Mouse (Mus musculus) spleen, adult 12 weeks (tissue): Measurements from ENCODE around the gene Hpcal4.
A peak's percentile ranks its signal among the peaks of the same experiment; 100 is the strongest.

ENCODE experiments used
- DNase-seq: peaks from one replicate; pipeline ENCODE4 v3.0.0; 2022; ENCODE audit warnings: low spot score

The Hpcal4 gene

GRCm38 (mm10) chr4:123201186-123202093 lies 18.4 kb downstream of the Hpcal4 start, which contains the start of gene Nt5c1a:
Gene Nt5c1a, plus strand, starts transcription at chr4:123201504.
- no peak for DNase-seq

DNA sequence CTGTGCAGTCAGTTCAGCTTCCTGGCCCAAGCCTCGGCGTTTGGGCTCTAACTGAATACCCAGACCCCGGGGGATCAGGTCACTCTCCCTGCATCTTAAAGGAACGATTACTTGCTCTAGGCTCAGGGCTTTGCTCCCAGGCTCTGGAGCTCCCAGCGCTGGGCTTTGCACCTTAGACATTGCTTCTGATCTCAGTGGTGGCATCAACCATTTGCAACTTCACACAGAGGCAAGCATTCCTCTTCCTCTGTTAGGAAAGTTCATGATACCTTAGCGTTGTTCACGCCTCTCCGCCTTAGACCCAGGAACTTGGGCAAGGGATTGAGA lies 19.0 kb downstream of the Hpcal4 start:
- DNase-seq = no peak

DNA sequence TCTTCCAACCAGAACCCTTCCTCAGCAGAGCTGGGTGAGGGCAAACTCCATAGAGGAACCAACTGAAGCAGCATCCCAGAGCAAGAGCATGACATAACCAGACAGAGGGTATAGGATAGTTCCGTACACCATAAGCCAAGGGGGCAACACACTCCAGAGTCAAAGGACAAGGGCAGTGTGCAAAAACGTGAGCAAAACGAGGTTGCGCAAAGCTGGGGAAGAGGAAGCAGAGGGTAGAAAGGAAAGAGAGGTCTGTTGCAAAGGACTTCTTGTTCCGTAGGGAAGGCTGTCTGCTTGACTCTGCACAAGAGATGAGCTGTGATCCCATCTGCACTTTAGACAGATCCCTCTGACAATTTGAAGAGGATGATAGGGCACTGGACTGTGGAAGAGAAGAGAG lies 24.3 kb downstream of the Hpcal4 start:
- no peak for DNase-seq

GRCm38 (mm10) chr4:123210996-123211395 lies 28.0 kb downstream of the Hpcal4 start:
- DNase-seq = no peak

DNA sequence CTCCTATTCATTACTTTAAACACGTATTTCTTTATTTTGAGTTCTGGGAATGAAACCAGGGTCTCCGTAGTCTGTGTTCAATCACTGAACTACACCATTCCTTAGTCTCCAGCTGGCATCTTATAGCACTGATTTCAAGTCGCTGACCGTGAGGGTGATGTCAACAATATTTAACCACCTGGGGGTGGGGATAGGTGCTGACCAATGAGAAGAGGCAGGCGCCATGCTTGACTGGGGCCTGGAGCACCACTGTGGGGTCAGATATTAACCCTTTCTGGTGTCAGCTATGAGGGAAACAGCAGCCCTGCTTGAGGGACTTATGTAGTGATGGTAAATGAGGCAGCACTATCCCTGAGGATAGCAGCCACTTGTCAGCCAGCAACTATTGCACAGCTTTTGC lies 28.4 kb downstream of the Hpcal4 start:
- no peak for DNase-seq

DNA sequence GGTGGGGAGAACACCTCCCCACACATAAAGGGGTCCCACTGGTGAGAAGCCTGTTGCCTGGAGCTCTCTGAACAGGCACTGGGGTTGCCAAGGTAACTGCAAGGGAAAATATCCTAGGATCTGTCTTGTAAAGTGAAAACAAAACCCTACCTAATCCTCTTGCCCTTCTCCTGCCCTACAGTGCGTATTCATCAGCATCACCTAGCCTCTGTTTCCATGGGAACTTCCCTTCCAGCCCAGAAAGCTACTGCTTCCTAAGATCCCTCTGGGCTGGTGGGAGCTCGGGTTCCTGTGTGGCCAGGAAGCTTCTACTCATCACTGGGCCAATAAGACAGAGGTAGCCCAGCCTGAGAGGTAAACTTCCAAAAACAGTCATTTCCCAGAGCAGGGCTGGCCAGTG lies 29.3 kb downstream of the Hpcal4 start:
- no peak for DNase-seq

- no peak for DNase-seq
Measured at GRCm38 (mm10) chr4:123213975-123214374, 30.9 kb downstream of the Hpcal4 start.

DNA sequence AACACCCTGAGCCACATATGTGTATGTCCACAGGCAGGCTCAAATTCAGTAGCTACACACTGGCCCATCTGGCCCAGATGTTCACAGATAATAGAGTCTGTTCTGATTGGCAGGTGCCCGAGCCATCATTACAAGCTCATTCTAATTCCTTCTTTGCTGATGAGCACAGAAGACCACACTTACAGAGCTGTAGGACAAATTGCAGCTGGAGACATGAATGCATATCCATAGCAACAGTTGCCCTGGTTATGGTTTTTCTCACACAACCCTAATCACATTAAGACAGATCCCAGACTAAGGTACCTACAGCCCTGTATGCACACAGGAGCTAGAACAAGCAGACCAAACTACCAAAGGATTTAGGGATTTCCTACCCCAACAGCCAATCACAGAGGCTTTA lies 32.3 kb downstream of the Hpcal4 start:
- DNase-seq = no peak

- DNase-seq = no peak
Measured at GRCm38 (mm10) chr4:123216782-123217181, 33.8 kb downstream of the Hpcal4 start.

DNA sequence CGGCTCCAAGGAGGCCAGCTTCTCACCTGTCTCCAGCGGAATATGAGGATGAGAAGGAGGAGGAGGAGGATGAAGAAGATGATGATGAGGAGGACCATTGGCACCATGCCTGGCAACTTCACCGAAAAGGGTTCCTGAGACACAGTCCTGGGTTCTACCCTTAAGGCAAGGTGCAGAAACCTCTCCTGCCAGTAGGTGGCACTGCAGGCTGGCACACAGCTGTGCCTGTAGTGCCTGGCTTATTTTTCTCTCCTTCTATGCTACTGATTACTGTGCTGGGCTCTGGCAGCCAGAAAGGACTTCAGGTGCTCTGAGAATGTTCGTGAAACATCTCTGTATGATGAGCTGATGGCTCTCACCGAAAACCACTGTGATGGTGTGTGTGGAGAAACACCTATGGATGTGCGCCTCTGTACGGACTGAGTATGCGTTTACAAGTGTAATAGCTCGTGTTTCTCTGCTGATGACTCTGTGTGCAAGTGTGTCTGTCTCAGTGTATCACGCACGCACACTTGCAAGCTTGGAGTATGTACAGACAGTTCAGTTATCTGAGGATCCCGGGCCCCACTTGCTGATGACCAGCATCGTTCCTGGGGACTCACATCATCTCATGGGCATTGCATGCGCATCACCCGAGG lies 36.8 kb downstream of the Hpcal4 start:
- DNase-seq = peak; percentile 31

GRCm38 (mm10) chr4:123220637-123221036 lies 37.6 kb downstream of the Hpcal4 start:
- DNase-seq = no peak

DNA sequence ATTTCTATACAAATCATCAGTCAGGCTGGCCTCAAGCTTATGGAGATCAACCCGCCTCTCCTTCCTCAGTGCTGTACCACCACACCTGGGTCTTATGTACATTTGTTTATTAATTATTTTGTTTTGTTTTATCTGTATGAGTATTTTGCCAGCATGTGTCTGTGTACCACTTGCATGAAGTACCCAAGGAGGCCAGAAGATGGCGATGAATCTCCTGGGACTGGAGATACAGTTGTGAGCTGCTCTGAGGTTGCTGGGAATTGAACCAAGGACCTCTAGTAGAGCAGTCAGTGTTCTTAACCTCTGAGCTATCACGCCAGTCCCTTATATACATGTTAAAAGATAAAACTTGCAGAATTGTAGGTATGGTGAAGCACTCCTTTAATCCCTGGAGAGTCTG lies 40.3 kb downstream of the Hpcal4 start:
- DNase-seq = no peak

- no peak for DNase-seq
Measured at GRCm38 (mm10) chr4:123225718-123226403, 42.8 kb downstream of the Hpcal4 start.

DNA sequence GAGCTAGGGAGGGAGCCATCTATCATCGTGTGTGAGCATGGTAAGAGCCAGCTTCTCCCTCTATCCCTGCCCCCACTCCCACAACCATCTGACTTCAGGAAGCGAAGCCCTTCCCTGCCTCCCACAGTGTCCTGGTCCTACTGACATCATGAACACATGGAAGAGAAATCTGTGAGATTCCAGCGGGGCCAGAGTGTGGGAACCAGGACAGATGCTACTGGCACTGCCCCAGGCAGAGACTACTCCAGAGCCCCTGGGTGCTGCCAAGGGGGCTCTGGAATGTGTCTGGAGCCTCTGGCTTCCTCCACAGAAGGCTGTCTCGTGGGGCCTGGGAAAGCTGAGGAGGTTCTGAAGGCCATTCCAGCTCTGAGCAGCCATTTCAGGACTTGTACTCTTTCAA lies 44.7 kb downstream of the Hpcal4 start:
- DNase-seq = no peak

DNA sequence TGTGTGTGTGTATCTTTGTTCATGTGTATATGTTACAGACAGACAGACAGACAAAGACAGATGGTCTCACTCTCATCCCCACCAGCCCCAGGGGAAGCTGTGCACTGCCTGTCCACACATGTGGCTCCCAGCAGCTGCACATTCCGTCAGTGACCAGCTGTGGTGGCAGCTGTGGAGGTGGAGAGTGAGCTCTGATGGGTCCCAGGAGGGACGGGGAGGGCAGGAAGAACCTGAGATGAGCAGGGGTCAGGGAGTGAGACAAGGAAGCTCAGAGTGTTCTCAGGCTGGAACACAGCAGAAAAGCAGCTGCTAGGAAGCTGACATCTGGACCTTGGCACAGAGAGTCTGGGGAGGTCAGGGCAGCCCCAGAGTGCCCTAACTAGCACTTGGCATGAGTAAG lies 45.2 kb downstream of the Hpcal4 start:
- no peak for DNase-seq

GRCm38 (mm10) chr4:123229166-123229565 lies 46.1 kb downstream of the Hpcal4 start:
- DNase-seq = no peak

GRCm38 (mm10) chr4:123232841-123233240 lies 49.8 kb downstream of the Hpcal4 start:
- no peak for DNase-seq

DNA sequence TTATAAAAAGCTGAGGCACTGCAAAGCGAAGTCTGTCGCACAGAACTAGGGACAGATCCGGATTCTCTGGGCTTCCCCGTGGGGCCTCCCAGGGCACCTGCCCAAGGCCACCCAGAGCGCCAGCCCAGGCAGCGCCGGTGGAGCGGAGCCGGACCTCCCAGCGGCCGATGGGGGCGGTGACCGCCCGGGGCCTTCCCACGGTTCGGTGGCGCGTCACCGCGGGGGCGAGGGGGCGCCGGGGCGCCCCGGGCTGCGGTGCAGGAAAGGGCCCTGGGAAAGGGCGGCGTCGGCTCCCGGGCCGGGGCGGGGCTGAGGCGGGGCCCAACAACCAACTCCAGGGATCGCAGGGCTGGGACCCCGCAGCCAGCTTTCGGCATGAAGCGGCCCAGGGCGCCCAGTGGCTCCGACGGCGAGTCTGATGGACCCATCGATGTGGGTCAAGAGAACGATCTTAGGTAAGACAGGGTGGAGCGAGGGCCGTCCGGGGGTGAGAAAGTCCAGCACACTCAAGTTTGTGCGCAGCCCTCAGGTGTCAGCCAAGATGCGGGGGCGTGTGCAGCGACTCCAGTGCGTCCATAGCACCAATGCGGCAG lies 50.6 kb downstream of the Hpcal4 start, which contains the start of gene Heyl:
TSS of gene Heyl (plus strand) at position 65 of the 593 bp plus-strand sequence.
- DNase-seq = no peak

GRCm38 (mm10) chr4:123235835-123236430 lies 52.9 kb downstream of the Hpcal4 start:
- DNase-seq = no peak

- DNase-seq = no peak
Measured at GRCm38 (mm10) chr4:123236431-123237031, 53.5 kb downstream of the Hpcal4 start.

DNA sequence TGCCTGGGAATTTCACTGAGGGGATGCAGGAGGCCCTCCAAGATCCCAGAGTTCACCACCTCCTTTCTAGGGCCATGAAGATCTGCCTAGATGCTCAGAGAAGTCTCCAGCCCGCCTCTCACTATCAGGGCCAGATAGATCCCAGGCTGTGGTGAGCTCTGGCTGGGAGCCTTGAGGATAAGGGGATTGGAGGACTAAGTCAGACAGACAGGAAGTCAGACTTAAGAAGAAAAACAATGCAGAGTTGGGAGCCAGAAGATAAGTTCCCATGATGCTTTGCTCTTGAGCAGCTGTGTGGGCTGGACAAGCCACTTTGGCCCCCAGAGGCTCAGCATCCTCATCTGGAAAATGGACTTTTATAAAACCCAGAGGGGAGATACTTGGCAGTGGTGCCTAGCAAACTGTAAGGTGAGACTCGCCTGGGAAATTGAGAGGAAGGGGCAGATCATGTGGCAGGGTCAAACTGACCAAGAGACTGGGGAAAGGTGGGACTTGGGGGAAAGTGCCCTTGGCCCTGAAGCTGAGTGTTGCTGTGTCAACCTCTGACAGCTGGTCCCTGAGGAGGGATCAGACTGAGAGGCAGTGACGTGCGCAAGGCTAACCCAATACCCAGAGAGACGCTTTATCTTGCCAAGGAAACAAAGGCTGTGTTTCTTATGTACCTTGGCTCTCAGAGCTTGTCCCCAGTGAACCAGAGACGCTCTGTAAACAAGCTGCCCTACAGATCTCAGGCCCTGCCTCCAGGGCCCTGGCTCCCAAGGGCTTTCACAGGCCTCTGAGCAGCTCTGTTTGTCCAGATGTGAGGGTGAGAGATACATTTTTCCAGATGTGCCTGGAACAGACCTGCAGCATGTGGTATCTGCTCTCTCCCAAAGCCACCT lies 54.6 kb downstream of the Hpcal4 start:
- DNase-seq = no peak
